Mouse (Mus musculus) mature B cell (primary cell): ENCODE data around the gene Dact2.

ENCODE experiments used
- in situ Hi-C: fragments of 300-500 bp; cut with MboI; formaldehyde crosslinking; loops from 2 replicates; pipeline ENCODE4 v1.14.3; 2019

The Dact2 gene

GRCm38 (mm10) chr17:14204061-14204460 is at the start of gene Dact2:
Gene Dact2, minus strand, starts transcription at chr17:14204304.
- in situ Hi-C loops: no loop called here

- in situ Hi-C loops: no loop called here
Measured at GRCm38 (mm10) chr17:14252456-14252855, 48.4 kb upstream of the Dact2 start.

- in situ Hi-C loops: no loop called here
Measured at GRCm38 (mm10) chr17:14250401-14250800, 46.3 kb upstream of the Dact2 start.

GRCm38 (mm10) chr17:14249595-14249994 is 45.5 kb upstream of the Dact2 start:
- in situ Hi-C loops: no loop called here

- in situ Hi-C loops: no loop called here
Measured at GRCm38 (mm10) chr17:14247931-14248330, 43.8 kb upstream of the Dact2 start.

GRCm38 (mm10) chr17:14246266-14246665 is 42.2 kb upstream of the Dact2 start:
- in situ Hi-C loops: no loop called here

GRCm38 (mm10) chr17:14244195-14244965 is 40.3 kb upstream of the Dact2 start:
- in situ Hi-C loops: no loop called here

- in situ Hi-C loops: no loop called here
Measured at GRCm38 (mm10) chr17:14242634-14243033, 38.5 kb upstream of the Dact2 start.

- in situ Hi-C loops: no loop called here
Measured at GRCm38 (mm10) chr17:14239960-14240359, 35.9 kb upstream of the Dact2 start.

GRCm38 (mm10) chr17:14237134-14237533 is 33.0 kb upstream of the Dact2 start:
- in situ Hi-C loops: no loop called here

GRCm38 (mm10) chr17:14234774-14235389 is 30.8 kb upstream of the Dact2 start:
- in situ Hi-C loops: no loop called here

- in situ Hi-C loops: no loop called here
Measured at GRCm38 (mm10) chr17:14233658-14234057, 29.6 kb upstream of the Dact2 start.

- in situ Hi-C loops: no loop called here
Measured at GRCm38 (mm10) chr17:14232629-14233028, 28.5 kb upstream of the Dact2 start.

GRCm38 (mm10) chr17:14230698-14231430 is 26.8 kb upstream of the Dact2 start:
- in situ Hi-C loops: no loop called here

- in situ Hi-C loops: no loop called here
Measured at GRCm38 (mm10) chr17:14228381-14228780, 24.3 kb upstream of the Dact2 start.

GRCm38 (mm10) chr17:14227601-14228000 is 23.5 kb upstream of the Dact2 start:
- in situ Hi-C loops: no loop called here

- in situ Hi-C loops: no loop called here
Measured at GRCm38 (mm10) chr17:14226778-14227177, 22.7 kb upstream of the Dact2 start.

GRCm38 (mm10) chr17:14225982-14226652 is 22.0 kb upstream of the Dact2 start:
- in situ Hi-C loops: no loop called here

- in situ Hi-C loops: no loop called here
Measured at GRCm38 (mm10) chr17:14221893-14222615, 17.9 kb upstream of the Dact2 start.

GRCm38 (mm10) chr17:14220606-14221202 is 16.6 kb upstream of the Dact2 start:
- in situ Hi-C loops: no loop called here

GRCm38 (mm10) chr17:14213976-14214529 is 9.9 kb upstream of the Dact2 start:
- in situ Hi-C loops: no loop called here
